Mouse (Mus musculus) erythroblast, embryonic 14.5 days (primary cell): Measurements from ENCODE around the gene Plpp3.

ENCODE experiments used
- GATA1 ChIP-seq: IDR thresholded peaks from 2 replicates; pipeline ENCODE4 v1.6.1; 2012; ENCODE audit warnings: low read length, inconsistent platforms, mixed read lengths
- TAL1 ChIP-seq: IDR thresholded peaks from 3 replicates; pipeline ENCODE4 v1.6.1; 2012; ENCODE audit warnings: low read length, inconsistent platforms, mixed read lengths

GRCm38 (mm10) chr4:105250946-105251345 is 93.8 kb downstream of the Plpp3 start:
- no peak for TF ChIP-seq GATA1
- no peak for TF ChIP-seq TAL1
